Mouse (Mus musculus) spleen, adult 12 weeks (tissue): ENCODE measurements around the gene Snx10.

ENCODE experiments used
- DNase-seq: peaks from one replicate; pipeline ENCODE4 v3.0.0; 2022; ENCODE audit warnings: low spot score

Snx10 gene

DNA sequence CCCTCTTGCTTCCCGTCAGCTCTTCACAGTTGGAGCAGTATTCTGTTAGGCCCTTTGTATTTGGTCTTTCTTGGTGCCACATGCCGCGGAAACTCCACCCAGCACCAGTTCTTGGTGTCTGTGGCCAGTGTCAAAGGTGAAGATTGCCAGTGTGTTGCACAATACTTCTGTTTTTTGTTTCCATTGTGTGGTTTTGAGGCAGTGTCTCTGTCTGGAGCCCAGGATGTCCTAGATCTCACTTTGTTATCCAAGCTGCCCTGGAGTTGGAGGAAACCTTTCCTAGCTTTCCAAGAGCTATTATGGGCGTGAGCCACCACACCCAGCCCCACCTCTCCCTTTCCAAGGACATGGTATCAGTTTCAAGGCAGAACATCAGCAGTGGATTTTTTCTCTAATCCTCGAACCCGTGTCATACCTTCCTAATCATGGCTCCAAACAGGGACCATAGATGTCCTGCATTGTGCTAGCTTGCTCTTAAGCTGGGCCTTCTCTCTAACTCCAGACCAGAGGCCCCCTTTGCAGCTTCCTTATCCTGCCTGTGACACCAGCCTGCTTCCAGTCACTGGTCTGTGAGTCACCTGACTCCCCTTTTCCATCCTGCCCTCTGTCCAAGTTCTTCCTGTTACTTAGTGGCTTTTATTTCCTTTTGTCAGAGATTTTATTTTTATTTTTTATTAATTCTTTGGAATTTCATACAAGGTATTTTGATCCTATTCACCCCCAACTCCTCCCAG, 9.9 kb downstream of the Snx10 start:
- DNase-seq, result no peak

DNA sequence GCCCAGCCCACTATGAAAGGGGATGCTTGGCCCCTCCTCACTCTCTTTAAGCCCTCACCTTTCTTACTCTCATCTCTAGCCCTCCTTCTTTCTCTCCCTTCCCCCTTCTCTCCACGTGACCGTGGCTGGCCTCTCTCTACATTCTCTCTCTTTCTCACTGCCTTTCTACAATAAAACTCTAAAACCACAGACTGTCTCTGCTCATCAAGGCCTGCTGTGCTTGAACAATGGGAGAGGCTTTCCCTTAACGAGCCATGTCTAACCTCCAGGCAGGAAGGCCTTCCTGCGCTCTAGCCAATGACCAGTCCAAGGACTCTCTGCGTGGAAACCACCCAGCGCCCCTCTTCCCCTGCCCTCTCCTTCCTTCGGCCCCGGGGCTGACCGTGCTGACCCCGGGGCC, 11.9 kb downstream of the Snx10 start:
- no peak for DNase-seq

DNA sequence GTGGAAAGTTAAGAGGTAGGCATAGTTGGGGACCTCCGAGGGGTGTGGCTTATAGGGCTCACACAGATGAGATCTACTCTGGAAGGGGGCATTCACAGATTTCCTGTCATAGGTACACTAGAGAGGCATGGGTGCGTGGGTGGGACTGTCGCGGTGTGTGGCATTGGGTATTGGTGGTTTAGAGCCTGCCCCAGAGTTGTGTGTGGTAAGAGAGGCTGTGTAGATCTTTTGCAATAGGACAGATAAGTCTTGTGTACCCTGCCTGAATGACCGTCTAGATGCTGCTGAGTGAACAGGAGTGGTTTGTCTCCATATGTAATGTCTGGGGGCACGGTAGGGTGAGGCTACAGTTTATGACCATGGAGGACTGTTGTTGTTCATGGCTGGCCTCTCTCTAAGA, 16.8 kb downstream of the Snx10 start:
- no peak for DNase-seq

DNA sequence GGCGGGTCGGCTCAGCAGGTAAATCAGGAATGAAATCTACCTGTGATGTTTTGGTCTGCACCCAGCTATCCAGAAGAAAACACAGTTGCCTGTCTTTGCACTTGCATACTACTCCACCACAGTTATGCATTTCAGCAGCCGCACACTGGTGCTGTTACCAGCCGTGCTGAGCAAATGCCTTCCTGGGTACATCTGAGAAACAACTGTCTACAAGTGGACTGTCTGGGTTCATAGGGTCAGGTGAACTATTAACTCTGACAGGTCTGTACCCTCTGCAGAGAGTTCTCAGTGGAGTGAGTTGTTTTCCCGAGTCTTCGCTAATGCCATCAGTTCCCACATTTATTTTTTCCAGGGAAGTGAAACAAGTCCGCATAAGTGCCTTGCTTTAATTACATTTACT, 17.7 kb downstream of the Snx10 start:
- no peak for DNase-seq

DNA sequence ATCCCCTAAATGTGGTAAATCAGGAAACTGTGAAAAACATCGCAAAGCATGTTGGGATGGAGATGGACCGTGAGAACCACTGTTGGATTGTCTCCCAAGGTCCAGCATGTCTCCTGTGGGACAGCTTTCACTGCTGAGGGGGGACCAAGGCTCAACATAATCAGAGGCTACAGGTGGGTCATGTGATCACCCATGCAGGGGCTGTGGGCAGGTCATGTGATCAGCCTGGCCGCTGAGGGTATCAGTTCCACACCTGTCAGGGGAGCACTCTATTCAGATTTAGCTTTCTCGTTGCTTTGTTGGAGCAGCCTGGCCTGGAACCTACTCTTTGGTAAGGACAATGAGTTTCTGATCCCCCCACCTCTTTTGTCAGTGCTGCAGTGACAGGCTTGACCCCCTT, 18.4 kb downstream of the Snx10 start:
- DNase-seq, result no peak

DNA sequence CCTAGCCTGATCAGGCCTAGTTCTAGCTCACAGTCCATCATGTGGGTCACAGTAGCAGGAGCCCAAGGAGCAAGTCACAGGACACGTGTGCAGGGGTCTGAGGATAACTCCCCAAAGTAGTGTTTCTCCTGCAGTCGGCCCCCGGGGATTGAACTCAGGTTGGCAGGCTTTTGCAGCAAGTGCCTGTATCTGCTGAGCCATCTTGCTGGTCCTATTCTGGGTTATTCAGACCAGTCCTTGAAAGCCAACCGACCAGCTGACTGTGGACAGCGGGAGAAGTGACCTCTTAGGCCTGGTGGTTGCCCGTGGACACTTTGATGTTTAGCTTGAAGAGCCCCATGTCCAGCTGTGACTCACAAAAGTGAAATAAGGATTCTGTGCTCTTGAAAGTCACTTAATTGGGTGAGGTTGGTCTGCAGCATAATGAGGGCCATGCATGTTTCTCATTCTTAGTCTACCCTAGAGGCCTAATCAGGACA, 20.0 kb downstream of the Snx10 start:
- no peak for DNase-seq

DNA sequence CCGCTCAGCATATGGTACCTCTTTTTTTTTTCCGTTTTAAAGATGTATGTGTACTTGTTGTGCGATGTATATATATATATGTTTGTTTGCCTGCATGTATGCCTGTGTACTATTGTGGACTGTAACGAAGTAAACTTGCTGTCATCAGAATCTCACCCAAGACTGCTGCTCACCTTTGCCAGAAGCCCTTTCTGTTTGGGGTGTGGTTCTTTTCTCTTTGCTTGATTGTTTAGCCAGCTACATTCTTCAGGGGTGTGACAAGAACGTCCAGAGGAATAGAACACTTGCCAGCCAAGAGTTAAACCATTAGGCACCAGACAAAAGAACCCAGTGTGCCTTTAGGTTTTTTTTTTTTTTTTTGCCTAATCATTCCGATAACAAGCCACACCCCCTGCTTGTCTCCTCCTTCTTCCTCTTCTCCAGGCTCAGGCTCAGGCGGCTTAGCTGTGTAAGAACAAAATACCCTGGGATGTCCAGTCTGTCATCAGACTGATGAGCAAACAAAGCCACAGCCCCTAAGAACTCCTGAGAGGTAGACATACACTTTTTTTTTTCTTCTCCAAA, 20.5 kb downstream of the Snx10 start:
- no peak for DNase-seq

DNA sequence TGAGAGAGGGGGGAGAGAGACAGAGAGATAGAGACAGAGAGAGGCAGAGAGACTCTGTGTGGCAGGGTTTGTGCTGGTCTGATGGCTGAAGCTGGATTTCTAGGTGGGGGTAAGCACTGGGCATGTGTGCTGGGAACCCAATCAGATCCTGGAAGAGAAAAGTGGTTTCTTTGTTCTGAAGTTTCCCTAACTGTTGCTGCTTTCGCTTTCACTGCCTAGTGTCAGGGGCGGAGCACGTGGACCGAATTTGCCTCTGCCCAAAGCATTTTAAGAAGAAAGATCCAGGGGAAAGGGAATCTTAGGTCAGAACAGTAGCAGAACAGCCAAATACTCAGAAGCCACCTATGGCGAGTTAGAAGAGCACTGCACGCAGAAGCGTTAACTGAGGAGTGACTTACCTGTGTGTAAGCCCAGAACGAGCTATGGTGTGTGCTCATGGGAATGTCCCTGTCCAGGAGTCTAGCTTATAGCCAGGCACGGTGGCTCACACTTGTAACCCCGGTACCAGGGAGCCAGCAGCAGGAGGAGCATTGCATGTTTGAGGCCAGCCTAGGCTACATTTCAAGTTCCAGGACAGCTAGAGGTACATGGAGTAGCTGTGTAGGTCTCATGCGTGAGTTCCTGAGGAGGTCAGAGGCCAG, 21.6 kb downstream of the Snx10 start:
- peak; percentile 19 for DNase-seq

DNA sequence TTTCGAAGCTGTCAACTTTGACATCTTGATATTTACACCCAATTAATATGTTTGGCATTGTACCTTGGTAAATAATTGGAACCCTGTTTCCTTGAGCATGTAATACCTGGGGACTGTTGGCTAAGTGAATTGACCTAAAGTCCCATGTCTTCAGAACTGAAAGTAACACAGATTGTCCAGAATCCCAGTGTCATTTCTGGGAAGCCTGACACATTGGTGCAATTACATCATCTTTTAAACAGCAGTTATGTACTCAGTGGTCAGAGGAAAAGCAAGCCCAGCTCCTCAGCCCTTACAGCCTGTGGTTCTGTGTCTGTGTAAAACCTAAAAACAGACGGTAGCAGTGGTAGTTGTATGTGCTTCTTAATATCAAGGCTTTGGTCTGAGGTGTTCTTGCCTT, 22.4 kb downstream of the Snx10 start:
- no peak for DNase-seq

DNA sequence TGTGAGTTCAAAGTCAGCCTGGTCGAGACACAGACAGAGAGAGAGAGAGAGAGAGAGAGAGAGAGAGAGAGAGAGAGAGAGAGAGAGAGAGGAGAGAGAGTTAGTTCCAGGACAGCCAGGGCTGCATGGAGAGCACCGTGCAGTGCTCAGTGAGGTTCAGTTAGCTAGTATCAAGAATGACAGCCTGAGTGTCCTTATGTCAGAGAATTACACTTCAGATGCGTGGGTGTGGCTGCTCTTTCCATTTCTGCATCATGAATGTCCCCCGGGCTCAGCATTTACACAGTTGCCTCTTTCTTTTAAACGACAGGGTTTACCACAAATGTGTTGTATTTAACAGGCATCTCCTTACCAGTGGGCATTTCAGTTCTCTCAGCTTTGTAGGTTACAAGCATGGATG, 25.1 kb downstream of the Snx10 start:
- no peak for DNase-seq

DNA sequence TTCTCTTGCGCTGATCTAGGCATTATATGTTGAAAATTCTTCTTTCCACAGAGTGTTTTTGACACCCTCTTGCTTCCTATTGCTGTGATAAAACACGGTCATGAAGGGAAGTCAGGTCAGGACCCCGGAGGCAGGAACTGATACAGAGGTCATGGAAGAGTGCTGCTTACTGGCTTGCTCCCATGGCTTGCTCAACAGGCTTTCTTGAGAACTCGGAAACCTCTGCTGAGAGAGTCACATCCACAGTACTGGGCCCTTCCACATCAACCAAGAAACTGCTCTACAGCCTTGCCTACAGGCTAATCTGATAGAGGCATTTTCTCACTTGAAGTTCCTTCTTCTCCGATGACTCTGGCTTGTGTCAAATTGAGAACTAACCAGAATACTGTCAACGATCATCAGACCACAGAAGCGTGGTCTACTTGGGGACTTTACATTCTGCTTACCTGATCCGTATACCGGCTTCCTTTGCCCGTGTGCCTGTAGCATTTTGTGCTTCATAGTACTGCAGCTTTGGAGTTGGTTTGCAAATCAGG, 27.6 kb downstream of the Snx10 start:
- no peak for DNase-seq

DNA sequence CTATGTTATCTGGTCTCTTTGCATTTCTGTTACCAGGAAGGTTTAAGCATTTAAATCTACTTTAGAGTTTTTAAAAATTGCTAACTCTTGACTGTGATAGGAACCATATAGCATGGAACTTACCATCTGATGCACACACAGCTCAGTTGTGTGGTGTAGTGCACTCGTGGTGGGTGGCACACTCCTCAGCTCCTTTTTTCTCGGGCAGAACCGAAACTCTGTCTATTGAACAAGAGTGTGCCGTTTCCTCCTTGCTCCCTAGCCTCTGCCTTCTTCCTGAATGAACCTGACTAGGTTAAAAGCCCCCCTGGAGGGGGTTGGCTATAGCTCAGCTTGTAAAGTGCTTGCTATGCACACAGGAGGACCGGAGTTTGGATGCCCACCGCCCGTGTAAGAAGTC, 32.9 kb downstream of the Snx10 start:
- DNase-seq, result no peak

DNA sequence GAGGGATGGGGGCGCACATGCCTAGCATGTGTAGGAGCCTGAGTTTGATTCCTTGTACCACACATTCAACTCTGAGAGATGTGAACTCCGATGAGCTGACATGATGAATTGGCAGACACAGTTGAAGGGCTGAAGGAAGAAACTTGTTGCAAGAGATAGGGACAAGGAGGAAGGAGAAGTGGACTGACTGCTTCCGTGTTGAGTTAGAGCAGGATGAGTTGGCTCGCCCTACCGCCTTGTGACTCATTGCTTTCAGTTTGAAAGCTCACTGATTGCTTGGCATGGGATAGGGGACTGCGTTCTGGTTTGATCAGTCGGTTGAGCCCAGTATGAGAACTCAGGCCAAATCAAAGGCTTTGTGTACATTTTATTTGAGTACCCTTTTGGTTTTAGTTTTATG, 34.6 kb downstream of the Snx10 start:
- no peak for DNase-seq

DNA sequence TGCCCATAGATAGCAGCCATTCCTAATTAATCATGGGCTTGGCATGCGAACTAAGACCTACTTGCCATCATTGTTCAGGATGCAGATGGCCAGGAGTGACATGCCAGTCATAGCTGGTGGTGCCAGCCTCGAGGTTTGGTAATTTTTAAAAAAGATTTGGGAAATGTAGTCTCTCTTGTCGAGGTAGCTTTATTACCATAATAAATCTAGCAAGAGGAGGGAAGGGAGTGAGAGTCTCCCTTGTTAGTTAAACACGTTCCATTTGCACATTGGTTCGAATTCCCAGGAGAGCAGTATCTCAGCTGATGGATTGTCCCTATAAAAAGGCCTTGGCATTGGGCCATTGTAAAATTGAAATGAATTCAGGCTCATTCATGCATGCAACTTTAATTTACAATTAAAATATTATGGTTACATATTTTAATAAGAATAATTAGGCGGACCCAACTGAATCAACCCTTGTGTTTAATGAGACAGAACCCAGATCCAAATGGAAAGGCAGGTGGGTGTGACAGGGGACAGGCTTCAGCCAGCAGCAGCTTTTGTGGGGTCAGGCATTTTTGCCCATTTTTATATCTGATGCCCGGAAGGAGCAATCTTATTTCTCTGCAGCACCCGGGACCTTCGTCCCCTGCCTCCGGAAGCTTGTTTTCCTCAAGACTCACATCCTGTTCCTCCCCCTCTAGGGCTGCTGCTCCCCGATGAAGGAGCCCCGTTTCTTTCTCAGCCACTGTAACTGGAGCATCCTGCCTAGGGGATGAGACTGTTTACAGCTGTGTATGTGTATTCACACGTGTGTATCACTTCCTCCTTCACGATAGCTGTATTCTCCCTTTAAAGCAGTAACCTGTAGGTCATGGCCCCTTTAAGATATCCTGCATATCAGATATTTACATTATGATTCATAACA, 43.3 kb downstream of the Snx10 start:
- DNase-seq, result no peak

DNA sequence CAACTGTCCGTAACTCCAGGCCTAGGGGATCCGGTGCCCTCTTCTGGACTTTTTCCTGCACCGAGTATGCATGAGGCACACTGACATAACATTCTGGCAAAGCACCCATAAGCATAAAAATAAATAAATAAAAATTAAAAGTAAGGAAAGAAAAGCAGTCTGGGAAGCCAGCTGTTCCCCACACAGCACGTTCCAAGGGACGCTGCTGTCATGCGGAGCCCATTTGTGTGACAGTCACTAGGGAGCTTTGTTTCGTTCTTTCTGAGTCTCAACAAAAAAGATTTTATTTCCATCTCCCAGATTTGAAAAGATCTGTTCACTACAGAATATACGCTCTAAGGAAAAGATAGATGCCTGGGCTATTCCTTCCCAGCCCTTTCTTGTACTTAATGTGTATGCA, 45.4 kb downstream of the Snx10 start:
- DNase-seq, result no peak

DNA sequence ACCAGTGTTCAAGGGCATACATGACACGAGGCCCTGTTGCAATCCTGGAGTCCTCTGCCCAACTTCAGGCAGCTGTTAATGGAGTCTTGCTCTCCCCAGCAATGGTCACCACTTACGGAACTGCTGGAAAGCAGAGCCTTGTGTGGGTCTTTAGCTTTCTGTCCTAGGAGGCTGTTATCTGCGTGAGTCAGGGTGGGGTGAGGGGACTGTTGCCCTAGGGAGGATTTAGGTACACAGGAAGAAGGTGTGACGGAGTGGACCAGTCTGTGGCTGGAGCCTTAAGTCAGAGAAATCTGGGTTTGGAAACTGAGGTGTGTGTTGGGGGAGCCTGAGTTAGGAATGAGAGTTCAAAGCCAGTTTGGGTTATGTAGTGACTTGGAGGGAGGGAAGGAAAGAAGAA, 49.4 kb downstream of the Snx10 start:
- DNase-seq, result no peak

DNA sequence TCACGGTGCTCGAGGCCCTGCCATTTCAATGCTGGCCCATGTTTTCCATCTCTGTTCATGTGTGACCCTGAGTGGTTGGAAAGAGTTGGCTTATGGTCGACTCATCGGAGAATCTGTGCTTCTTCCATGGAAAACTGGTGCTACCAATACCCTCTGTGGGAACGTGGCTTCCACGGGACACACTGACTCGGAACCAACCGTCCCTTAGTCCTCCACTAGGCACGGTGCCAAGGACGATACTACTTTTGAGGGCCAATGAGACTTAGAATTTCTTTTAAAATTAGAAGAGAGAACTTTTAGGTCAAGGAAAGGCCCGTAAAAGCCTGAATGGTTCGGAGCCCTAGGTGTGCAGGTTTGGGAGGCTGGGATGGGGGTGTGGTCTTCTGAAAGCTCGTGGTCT, 50.4 kb downstream of the Snx10 start:
- no peak for DNase-seq

DNA sequence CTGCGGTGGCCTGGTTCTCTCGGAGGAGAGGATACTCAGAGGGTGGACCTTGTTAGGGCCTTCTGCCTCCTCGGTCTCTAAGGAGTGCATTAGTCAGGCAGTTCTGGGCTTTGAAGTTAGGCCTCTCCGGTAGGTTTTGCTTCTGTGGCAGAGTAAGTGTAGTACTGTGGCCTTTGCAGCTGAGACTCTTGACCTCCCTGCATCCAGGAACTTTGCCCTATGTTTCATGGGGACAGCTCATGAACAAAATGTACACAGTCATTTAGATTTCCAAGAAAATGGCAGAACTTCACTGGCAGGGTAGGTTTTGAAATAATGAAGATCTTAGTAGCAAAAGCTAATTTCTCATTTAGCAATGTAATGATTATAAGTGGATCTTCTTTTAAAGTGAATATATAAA, 54.7 kb downstream of the Snx10 start:
- no peak for DNase-seq

DNA sequence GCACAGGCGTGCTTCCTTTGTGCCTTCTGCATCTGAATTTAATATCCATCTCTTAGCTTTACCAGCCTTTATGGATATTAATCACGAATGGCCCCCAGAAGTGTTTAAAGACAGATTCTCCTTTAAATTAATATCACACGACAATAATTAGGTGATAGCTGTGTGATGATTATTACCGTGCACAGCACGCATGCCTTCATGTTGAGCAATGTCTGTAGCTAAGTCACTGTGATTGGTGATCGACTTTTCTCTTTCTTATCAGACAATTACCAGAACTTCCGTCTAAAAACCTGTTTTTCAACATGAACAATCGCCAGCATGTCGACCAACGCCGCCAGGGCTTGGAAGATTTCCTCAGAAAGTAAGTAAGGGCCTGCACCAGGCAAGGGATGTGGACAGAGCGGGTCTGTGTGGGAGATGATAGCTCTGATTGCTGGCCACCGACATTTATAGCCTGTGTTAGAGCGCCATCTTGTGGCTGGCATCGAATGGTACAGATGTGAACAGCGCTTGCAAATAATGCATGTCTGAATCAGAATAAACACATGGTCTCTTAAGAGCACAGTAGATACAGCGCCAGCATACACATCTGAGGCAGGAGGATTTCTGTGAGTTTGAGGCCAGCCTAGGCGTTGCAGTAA, 56.5 kb downstream of the Snx10 start:
- peak; percentile 53 for DNase-seq

DNA sequence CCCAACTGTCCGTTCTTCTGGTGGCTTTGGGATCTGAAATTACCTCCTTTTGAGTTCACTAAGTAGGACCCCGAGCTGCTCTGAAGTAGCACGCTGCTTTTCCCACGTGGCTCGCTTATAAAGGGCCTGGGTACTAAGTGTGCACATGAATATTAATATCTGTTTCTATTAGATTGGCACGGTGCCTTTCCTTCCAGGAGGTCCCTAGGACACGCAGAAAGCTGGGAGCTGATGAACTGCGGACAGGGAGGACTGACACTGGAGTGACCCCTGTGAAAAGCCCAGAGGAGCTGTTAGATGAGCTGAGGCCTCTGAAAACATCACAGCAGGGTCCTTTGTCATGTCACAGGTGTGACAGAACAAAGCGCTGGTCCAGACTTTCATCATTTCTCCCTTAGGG, 57.7 kb downstream of the Snx10 start:
- DNase-seq, result no peak

DNA sequence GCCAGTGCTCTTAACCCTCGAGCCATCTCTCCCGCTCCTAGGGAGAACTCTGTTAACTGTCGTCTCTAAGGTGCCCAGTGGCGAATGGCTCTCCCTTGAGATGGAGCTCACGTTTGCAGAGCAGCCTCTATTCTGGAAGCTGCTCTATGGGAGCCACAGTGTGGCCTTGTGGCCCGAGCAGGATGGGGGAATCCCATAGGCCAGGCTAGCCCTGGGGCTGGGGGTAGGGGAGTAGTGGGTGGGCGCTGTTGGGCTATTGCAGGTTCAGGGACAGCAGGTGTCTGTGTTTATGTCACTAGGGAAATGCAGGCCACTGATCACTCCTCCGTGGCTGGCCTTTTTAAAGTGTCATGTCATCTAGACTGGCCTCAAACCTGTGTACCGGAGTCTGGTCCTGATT, 58.4 kb downstream of the Snx10 start:
- no peak for DNase-seq

DNA sequence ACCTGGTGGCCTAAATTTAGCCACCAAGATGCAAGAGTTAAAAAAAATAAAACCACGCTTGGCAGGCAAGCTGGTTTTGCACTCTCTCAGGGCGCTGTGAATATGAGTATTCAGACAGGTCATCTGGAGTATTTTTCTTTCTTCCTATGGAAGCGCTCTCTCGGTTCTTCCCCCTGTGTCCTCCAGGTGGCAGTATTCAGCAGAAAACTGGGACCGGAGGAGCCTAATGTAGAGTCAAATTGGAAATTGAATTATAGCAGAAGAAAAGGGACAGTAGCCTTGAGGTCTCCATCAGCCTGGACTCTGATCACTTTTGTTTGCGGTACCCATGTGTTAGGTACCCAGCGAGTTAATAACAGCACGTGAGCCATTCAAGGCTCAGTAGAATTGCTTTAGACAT, 62.3 kb downstream of the Snx10 start:
- peak; percentile 12 for DNase-seq
